Mouse (Mus musculus): ENCODE measurements at regions not wholly inside any gene's neighbourhood (a gene's known extent, or its start where the extent isn't known, plus 50 kb on each side); places are given as distances from the start of the nearest gene placed in this dataset.
A peak's percentile ranks its signal among the peaks of the same experiment; 100 is the strongest.

DNA sequence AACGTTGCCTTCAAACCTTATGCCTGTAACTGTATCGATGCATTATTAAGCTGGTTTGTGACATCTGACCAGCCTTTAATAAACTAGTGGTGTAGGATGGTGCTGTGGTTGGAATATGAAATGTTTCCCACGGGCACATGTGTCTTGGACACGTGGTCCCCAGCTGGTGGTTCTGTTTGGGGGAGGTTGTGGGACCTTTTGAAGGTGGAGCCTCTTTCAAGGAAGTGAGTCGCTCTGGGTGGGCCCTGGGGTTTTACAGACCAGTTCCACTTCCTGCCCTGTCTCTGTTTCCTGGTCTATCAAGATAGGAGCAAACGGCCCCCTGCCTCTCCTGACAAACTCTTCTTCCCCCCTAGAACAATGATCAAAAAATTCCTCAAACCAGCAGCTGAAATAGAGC, 232.1 kb downstream of the Gadd45g start:
- DNase-seq (ENCODE audit: extremely low spot score in 1 of 2, low spot score in 1 of 2) = no peak

GRCm38 (mm10) chr13:52079678-52080246, 233.3 kb downstream of the Gadd45g start:
- peak; percentile 7 to 46 for DNase-seq (ENCODE audit: extremely low spot score in 1 of 2, low spot score in 1 of 2)

DNA sequence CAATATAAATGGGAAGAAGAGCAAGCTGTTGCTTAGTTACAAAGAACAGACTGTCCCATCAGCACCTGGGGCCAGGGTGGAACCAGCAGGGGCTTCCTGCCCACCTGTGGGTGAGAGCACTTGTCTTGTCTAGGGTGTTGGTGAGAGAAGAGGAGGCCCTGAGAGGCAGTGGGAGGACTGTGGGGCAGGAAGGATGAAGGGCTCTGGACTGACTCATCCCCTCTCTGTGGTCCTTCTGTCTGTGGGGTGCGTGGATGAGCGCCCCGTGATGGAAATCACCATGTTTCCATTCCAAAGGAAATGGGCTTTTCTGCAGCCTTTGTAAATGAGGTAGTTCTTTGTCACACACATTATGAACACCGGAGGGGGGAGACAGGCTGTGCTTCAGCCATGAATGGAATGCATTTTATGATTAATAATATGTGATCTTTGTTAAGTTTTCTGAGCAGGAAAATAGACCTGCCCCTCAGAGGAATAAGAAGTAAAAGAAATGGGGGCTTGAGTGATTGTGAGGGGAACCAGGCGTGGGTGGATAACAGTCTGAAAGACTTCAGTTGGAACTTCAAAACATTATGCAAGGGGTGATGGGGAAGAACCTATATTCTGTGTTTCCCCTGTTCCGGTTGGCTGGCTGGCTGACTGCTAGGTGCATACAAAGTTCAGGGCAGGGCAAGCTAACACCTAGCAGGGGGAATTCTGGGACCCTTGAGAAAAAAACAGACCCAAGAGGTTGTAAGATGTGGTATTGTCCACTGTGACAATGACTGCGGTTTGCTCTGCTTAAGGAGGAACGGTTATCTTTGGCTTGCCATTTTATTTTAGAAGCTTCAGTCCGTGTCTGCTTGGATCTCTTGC, 237.3 kb downstream of the Gadd45g start:
- no peak for DNase-seq (ENCODE audit: extremely low spot score in 1 of 2, low spot score in 1 of 2)

- DNase-seq (ENCODE audit: extremely low spot score in 1 of 2, low spot score in 1 of 2) = no peak
These were observed 238.6 kb downstream of the Gadd45g start for GRCm38 (mm10) chr13:52085110-52085509.

- DNase-seq (ENCODE audit: extremely low spot score in 1 of 2, low spot score in 1 of 2) = no peak
These were observed 241.8 kb downstream of the Gadd45g start for GRCm38 (mm10) chr13:52088319-52088718.

DNA sequence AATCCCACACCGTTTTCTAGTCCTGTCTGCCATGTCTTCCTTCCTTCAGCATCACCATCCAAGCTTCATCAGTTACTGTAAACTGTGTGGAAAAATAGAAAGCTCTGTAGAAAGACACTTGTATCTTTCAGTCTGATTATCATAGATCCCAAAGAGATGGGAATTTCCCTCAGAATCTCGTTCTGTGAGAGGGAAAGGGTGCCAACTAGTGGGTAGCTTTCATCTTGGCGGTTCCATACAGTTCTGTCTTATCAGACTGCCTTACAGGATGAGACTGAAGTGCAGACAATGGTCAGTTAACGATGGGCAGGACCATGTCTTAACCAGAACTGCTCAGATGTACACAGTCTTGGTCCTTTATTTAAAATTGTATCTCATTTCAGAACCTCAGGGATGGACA, 243.9 kb downstream of the Gadd45g start:
- DNase-seq (ENCODE audit: extremely low spot score in 1 of 2, low spot score in 1 of 2) = peak in 1 of 2 experiments; percentile 29

GRCm38 (mm10) chr13:52094785-52095184, 248.3 kb downstream of the Gadd45g start:
- no peak for DNase-seq (ENCODE audit: extremely low spot score in 1 of 2, low spot score in 1 of 2)

DNA sequence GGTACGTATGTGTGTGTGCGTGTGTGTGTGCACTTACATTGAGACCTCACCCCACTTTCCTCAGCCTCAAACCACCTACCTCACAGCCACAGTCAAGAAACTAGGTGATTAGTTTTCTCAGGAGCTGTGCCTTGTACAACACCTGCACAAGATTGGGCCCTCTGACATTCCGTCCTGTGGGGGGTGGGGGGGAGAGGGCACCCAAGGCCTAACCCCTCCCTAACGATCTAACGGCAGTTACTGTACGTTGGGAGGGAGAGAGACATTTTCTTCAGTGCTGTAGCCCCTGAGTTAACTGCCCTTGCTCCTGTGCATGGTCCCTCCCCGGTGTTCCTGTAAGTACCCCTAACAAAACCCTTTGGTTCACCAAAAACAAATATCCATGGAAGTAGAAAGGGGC, 250.0 kb downstream of the Gadd45g start:
- DNase-seq (ENCODE audit: extremely low spot score in 1 of 2, low spot score in 1 of 2) = no peak

GRCm38 (mm10) chr13:52105989-52106642, 259.6 kb downstream of the Gadd45g start:
- no peak for DNase-seq (ENCODE audit: extremely low spot score in 1 of 2, low spot score in 1 of 2)

DNA sequence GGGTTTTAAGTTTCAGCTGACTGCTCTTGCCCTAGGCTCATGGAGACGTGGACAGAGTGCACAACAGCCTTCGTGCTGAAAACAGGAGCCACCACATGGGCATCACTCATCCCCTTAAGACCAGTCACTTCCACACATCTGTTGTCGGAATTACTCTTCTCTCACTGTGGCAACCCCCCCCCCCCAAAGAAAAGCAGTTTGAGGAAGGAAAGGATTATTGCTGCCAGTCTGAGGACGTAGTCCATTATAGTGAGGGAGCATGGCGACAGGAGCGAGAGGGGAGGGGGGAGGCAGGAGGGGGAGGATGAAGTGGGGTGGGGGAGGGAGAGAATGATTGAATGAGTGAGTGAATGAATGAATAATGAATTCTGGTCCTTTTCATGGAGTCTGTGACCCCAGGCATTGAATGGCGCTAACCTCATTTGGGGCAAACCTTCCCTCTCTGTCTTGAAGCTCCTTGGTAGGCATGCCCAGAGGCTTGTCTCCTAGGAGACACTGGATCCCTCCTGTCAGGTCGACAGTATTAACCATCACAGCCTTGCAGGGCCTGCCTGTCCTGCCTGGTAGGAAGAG, 262.0 kb downstream of the Gadd45g start:
- no peak for DNase-seq (ENCODE audit: extremely low spot score in 1 of 2, low spot score in 1 of 2)

GRCm38 (mm10) chr13:52109039-52109759, 262.7 kb downstream of the Gadd45g start:
- DNase-seq (ENCODE audit: extremely low spot score in 1 of 2, low spot score in 1 of 2) = no peak

GRCm38 (mm10) chr13:52110750-52111149, 264.3 kb downstream of the Gadd45g start:
- no peak for DNase-seq (ENCODE audit: extremely low spot score in 1 of 2, low spot score in 1 of 2)

GRCm38 (mm10) chr13:52113549-52113948, 267.1 kb downstream of the Gadd45g start:
- peak in 1 of 2 experiments; percentile 32 for DNase-seq (ENCODE audit: extremely low spot score in 1 of 2, low spot score in 1 of 2)

GRCm38 (mm10) chr13:52114431-52114830, 268.0 kb downstream of the Gadd45g start:
- DNase-seq (ENCODE audit: extremely low spot score in 1 of 2, low spot score in 1 of 2) = peak; percentile 14 to 53

DNA sequence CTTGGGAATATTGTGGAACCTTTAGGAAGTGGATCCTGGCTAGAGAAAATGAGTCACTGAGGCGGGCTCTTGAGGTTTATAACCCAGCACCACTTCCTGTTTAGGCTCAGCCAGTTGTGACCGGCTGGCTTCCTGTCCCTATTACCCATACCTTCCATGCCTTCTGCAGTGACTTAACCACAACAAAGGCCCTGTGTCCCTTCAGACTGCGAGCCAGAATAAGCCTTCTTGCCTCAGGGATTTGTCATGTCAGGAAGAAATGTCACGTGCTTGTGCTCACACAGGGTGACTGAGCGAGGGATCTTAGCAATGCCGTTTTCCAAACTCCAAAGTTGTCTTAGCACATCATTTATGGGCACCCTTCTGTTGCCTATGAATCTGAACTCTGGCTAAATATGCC, 268.5 kb downstream of the Gadd45g start:
- no peak for DNase-seq (ENCODE audit: extremely low spot score in 1 of 2, low spot score in 1 of 2)

GRCm38 (mm10) chr13:52116241-52116640, 269.8 kb downstream of the Gadd45g start:
- no peak for DNase-seq (ENCODE audit: extremely low spot score in 1 of 2, low spot score in 1 of 2)

DNA sequence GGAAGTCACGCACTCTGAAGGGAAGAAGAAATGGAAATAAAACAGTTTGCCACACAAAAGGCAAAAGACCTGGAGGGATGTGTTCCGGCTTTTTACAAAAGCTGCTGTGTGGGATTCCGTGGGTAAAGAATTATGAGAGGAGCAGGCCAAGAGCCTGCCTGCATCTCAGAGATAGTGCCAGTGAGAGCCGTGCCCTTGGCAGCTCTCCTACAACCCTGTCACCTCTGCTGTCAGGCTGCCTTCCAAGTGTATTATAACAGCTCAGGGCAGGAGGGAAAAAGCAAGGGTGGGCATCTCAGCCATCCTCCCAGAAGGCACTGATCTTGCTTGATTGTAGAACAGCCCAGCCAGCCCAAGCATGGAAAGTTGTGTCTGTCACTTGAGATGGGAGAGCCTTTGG, 270.3 kb downstream of the Gadd45g start:
- no peak for DNase-seq (ENCODE audit: extremely low spot score in 1 of 2, low spot score in 1 of 2)

GRCm38 (mm10) chr13:52120795-52121194, 274.3 kb downstream of the Gadd45g start:
- DNase-seq (ENCODE audit: extremely low spot score in 1 of 2, low spot score in 1 of 2) = no peak

DNA sequence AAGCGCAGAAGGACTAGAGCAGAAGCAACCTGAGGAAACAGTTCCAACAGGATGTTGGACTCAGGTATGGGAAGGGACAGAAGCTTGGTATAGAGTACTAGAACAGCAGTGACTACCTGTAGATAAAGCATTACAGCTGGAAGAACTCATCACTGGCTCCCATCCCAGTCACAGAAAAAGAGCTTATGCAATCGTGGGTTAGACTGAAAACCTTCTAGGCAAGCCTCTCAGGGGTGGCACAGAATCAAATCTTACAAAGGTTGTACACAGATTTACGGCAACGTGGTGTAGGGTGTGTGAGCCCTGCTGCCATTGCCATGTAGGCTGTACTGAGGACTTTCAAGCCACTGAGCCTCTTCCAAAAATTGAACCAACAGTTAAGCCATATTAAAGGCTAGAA, 278.6 kb downstream of the Gadd45g start:
- peak in 1 of 2 experiments; percentile 39 for DNase-seq (ENCODE audit: extremely low spot score in 1 of 2, low spot score in 1 of 2)

DNA sequence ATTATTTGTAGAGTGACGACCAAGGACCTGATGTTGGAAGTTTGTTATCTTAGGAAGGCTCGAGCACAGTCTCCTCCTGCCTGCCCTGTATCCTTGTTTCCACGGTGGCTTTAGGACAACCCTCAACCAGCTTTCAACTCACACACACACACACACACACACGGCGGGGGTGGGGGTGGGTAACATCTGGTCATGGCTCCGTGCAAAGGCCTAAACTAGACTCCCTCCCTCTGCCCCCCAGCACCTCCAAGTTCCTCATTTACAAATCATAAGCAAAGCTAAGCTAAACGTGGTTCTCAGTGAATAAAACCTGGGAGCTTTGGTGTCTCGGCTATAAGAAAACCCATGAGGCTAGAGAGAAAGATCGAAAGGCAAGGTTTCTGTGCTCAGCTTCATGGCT, 281.3 kb downstream of the Gadd45g start:
- no peak for DNase-seq (ENCODE audit: extremely low spot score in 1 of 2, low spot score in 1 of 2)

DNA sequence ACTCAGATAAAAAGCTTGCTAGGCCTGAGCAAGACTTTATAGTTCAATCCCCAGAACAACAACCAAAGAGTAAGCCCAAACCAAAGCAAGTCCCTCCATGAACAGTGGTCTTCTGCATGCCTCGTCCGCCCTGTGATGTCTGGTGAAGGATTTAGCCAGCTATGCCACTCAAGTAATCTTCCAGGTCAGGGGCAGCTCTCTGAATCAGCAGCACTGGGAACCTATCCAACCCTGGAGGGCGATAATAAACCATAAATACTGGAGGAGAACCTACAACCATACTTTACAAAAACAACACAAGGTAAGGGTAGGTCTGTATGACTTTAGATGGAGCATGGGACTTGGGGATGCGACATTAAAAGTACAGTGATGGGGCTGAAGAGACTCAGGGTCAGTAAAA, 283.0 kb downstream of the Gadd45g start:
- no peak for DNase-seq (ENCODE audit: extremely low spot score in 1 of 2, low spot score in 1 of 2)
